Mouse (Mus musculus) megakaryocyte, embryonic 14.5 days (primary cell): ENCODE data around the gene Pdxdc1. TPM values are rescaled to one million over a fixed set of nuclear protein-coding genes. Genes with fewer than 3 reads are reported as not detected.
"Not testable (repeated sequence)": the region's sequence is repeated elsewhere in the genome, so short reads cannot be mapped to it uniquely, and the experiment has no call there.

Experiments used
- H3K27me3 ChIP-seq: replicated peaks from 2 replicates; pipeline ENCODE3; 2012; ENCODE audit warnings: inconsistent platforms
- H3K36me3 ChIP-seq: replicated peaks from 2 replicates; pipeline ENCODE3; 2012; ENCODE audit warnings: low read length, inconsistent platforms, mixed read lengths
- H3K4me1 ChIP-seq: 2 replicates; pipeline ENCODE4 v1.6.1; 2012; ENCODE audit warnings: inconsistent platforms
- H3K4me3 ChIP-seq: replicated peaks from 2 replicates; pipeline ENCODE3; 2012; ENCODE audit warnings: moderate library complexity, mild to moderate bottlenecking, inconsistent platforms
- H3K9me3 ChIP-seq: 2 replicates; pipeline ENCODE4 v1.6.1; 2012; ENCODE audit warnings: inconsistent platforms
- FLI1 ChIP-seq: IDR thresholded peaks from 2 replicates; pipeline ENCODE4 v1.6.1; 2012; ENCODE audit warnings: low read length, inconsistent platforms, mixed read lengths
- GATA1 ChIP-seq: IDR thresholded peaks from 3 replicates; pipeline ENCODE4 v1.6.1; 2012; ENCODE audit warnings: mixed read lengths, low read length, inconsistent platforms, borderline replicate concordance
- polyA plus RNA-seq: library from polyadenylated mRNA; stranded (reverse); fragments of >175 nt; gene quantifications from 2 replicates; pipeline ENCODE4 v1.2.3, GENCODE M21; 2012; ENCODE audit warnings: low replicate concordance; ENCODE audit not compliant: insufficient read depth

The Pdxdc1 gene
- polyA plus RNA-seq, 1 experiment = 11.4 TPM

- peak within 1 kb of the TSS; percentile 97 for H3K4me3 ChIP-seq
- TF ChIP-seq GATA1 = no peak
- no peak for TF ChIP-seq FLI1
- no peaks in the 10 kb centered on the region for H3K9me3 ChIP-seq
- H3K27me3 ChIP-seq = no peaks in the 10 kb centered on the region
- peaks cover 49% of the 10 kb centered on the region for H3K4me1 ChIP-seq
- H3K36me3 ChIP-seq = peaks cover 43% of the 10 kb centered on the region
These were observed 84.2 kb downstream of the Pdxdc1 start, which contains the start of gene Ntan1 for GRCm38 (mm10) chr16:13818560-13819393. Ntan1 (plus strand) TSS chr16:13818845.

DNA sequence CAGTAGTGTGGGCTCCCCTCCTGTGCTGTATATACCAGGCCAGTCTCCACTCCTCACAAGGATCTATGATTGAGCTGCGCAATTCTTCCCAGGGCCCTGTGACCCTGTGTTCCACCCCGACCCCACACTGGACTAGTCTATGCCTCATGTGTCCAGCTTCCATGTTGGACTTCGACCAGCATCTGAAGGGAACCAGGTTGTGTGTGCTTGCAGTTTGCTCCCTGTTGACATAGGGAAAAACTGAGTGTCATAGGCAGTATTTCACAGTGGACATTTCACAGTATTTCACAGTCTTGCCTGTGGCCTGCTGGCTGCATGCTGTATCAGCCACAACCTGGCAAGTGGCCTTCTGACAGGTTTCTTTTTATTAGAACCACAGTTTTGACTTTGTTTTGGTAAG is 89.7 kb downstream of the Pdxdc1 start:
- Histone ChIP-seq H3K27me3 (no peaks in the 10 kb centered on the region), H3K4me1 (peaks cover 13% of the 10 kb centered on the region), H3K9me3 (no peaks in the 10 kb centered on the region), H3K36me3 (peaks cover 84% of the 10 kb centered on the region), H3K4me3 (no peak overlapping the region)
- no peak for TF ChIP-seq GATA1
- TF ChIP-seq FLI1 = no peak

DNA sequence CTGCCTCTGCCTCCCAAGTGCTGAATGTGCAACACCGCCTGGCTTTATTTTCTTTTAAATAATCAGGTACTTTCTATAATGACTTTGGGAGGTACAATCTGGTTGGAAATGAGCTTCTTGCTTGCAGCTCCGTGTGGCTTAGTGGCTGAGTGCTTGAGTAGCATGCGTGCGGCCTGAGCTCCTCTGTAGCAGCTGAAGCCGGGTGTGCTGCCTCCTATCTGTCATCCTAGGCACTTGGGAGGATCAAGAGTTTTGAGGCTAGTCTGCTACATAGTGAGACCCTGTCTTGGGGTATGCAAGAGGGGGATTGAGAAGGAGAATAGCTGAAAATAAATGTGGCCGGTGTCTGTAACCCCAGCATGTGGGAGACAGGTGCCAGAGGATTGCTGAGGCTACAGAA is 90.8 kb downstream of the Pdxdc1 start:
- H3K4me3 ChIP-seq = no peak overlapping the region

GRCm38 (mm10) chr16:13808410-13808809 is 94.5 kb downstream of the Pdxdc1 start:
- H3K4me1 ChIP-seq = peaks cover 8% of the 10 kb centered on the region
- H3K36me3 ChIP-seq = peaks cover 96% of the 10 kb centered on the region
- no peak overlapping the region for H3K4me3 ChIP-seq
- no peak for TF ChIP-seq GATA1
- TF ChIP-seq FLI1 = no peak
- H3K9me3 ChIP-seq = no peaks in the 10 kb centered on the region
- no peaks in the 10 kb centered on the region for H3K27me3 ChIP-seq

More for the DNA sequence above, 90.8 kb downstream of the Pdxdc1 start:
- TF ChIP-seq GATA1 = no peak
- TF ChIP-seq FLI1 = no peak
- H3K4me1 ChIP-seq = peaks cover 10% of the 10 kb centered on the region
- H3K36me3 ChIP-seq = peaks cover 94% of the 10 kb centered on the region
- no peaks in the 10 kb centered on the region for H3K9me3 ChIP-seq
- H3K27me3 ChIP-seq = no peaks in the 10 kb centered on the region

- TF ChIP-seq GATA1 (no peak), FLI1 (no peak)
- H3K36me3 ChIP-seq = peaks cover 94% of the 10 kb centered on the region
These were observed 95.3 kb downstream of the Pdxdc1 start for GRCm38 (mm10) chr16:13807616-13808015.

GRCm38 (mm10) chr16:13804666-13805065 is 98.3 kb downstream of the Pdxdc1 start:
- Histone ChIP-seq H3K27me3 (no peaks in the 10 kb centered on the region), H3K9me3 (no peaks in the 10 kb centered on the region), H3K4me3 (no peak overlapping the region), H3K4me1 (peaks cover 8% of the 10 kb centered on the region), H3K36me3 (peaks cover 94% of the 10 kb centered on the region)
- TF ChIP-seq GATA1 (no peak), FLI1 (no peak)

More at GRCm38 (mm10) chr16:13807616-13808015, 95.3 kb downstream of the Pdxdc1 start:
- H3K4me3 ChIP-seq = no peak overlapping the region
- H3K27me3 ChIP-seq = no peaks in the 10 kb centered on the region
- peaks cover 8% of the 10 kb centered on the region for H3K4me1 ChIP-seq
- no peaks in the 10 kb centered on the region for H3K9me3 ChIP-seq

GRCm38 (mm10) chr16:13801231-13801630 is 101.7 kb downstream of the Pdxdc1 start:
- H3K9me3 ChIP-seq = no peaks in the 10 kb centered on the region
- no peak for TF ChIP-seq FLI1
- TF ChIP-seq GATA1 = no peak
- H3K36me3 ChIP-seq = peaks cover 90% of the 10 kb centered on the region

DNA sequence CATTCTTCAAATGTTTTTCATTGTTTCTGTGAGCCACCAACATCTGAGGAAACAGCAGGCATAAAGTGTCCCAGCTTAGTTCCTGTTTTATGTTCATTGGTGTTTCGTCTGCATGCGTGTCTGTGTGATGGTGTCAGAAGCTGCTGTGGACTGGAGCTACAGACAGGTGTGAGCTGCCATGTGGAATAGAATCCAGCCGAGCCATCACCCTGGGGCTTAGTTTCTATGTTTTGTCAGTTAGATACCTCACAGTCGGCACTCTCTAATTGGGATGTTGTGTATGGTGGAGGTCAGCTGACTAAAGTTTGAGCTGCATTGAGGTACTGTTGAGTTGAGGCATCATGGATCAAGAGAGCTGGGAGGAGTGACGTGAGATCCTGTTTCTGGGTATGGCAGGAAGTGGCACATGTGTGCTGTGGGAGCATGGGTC is 106.2 kb downstream of the Pdxdc1 start:
- Histone ChIP-seq H3K4me3 (no peak overlapping the region), H3K27me3 (no peaks in the 10 kb centered on the region), H3K9me3 (no peaks in the 10 kb centered on the region), H3K4me1 (peaks cover 12% of the 10 kb centered on the region), H3K36me3 (peaks cover 94% of the 10 kb centered on the region)
- TF ChIP-seq FLI1 = no peak
- no peak for TF ChIP-seq GATA1

More at GRCm38 (mm10) chr16:13801231-13801630, 101.7 kb downstream of the Pdxdc1 start:
- H3K27me3 ChIP-seq = no peaks in the 10 kb centered on the region
- peaks cover 7% of the 10 kb centered on the region for H3K4me1 ChIP-seq
- no peak overlapping the region for H3K4me3 ChIP-seq

DNA sequence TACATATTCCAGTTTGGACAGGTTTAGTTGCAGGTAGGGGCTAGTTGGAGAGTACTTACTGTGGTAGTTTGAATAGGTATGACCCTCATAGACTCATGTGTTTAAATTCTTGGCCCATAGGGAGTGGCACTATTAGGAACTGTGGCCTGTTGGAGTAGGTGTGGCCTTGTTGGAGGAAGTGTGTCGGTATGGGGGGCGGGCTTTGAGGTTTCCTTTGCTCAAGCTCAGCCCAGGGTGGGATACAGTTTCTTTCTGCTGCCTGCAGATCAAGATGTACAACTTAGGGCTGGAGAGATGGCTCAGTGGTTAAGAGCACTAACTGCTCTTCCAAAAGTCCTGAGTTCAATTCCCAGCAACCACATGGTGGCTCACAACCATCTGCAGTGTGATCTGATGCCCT is 109.5 kb downstream of the Pdxdc1 start:
- Histone ChIP-seq H3K36me3 (peaks cover 92% of the 10 kb centered on the region), H3K4me1 (peaks cover 12% of the 10 kb centered on the region)
- not testable (repeated sequence) for H3K27me3 ChIP-seq, H3K4me3 ChIP-seq, H3K9me3 ChIP-seq

DNA sequence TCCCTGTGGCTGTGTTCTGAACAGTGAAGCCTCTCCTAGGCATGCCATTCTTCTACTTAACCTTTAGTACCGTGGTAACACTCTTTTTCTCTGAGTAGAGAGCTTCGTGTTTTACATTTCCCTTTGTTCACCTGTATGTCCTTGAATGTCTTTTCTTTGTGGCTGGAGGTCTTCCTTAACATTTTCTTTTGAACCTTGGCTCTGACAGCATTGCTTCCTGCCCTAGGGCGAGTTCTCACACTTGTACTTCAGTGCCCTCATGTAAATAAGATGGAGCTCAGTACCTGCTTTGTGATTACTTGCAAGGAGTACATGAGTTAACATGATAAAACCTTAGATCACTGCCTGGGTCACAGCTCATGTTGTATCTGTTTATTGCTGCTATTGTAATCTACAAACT is 117.0 kb downstream of the Pdxdc1 start:
- no peaks in the 10 kb centered on the region for H3K9me3 ChIP-seq
- no peak overlapping the region for H3K4me3 ChIP-seq
- H3K27me3 ChIP-seq = no peaks in the 10 kb centered on the region
- peaks cover 79% of the 10 kb centered on the region for H3K36me3 ChIP-seq
- no peak for TF ChIP-seq GATA1
- no peak for TF ChIP-seq FLI1
- peaks cover 36% of the 10 kb centered on the region for H3K4me1 ChIP-seq

Other genes with a start within 250 kb of the Pdxdc1 start
- gene Parn, start 235.0 kb downstream of the Pdxdc1 start, polyA plus RNA-seq = 16.3 and 21.5 TPM in 2 replicates
- gene Bfar, start 231.3 kb downstream of the Pdxdc1 start, polyA plus RNA-seq = 2.6 TPM in 1 of 2 replicates, not detected in the other
- 0.26 TPM in 1 of 2 replicates, not detected in the other for gene 3110001I22Rik, start 231.2 kb downstream of the Pdxdc1 start, polyA plus RNA-seq
- 2.0 and 3.1 TPM in 2 replicates for gene Pla2g10, start 172.1 kb downstream of the Pdxdc1 start, polyA plus RNA-seq
- gene Rrn3, start 122.4 kb downstream of the Pdxdc1 start, polyA plus RNA-seq = 5.6 and 6.4 TPM in 2 replicates
- gene Ntan1, start 84.3 kb downstream of the Pdxdc1 start, polyA plus RNA-seq = 28.2 and 34.3 TPM in 2 replicates
- 0.20 TPM in 1 of 2 replicates, not detected in the other for gene Mpv17l, start within 50 bp of the Pdxdc1 start, polyA plus RNA-seq
- 0.43 TPM in 1 of 2 replicates, not detected in the other for gene 2900011O08Rik, start 83.5 kb upstream of the Pdxdc1 start, polyA plus RNA-seq
- 0.76 TPM in 1 of 2 replicates, not detected in the other for gene Ifitm7, start 83.8 kb upstream of the Pdxdc1 start, polyA plus RNA-seq